Mouse (Mus musculus): ENCODE results near the gene Numbl.

Gene Numbl

GRCm38 (mm10) chr7:27291795-27292466 lies 33.7 kb downstream of the Numbl start:
- peak in 1 of 2 experiments; percentile 43 for DNase-seq (ENCODE audit: low spot score in 2 of 2)

GRCm38 (mm10) chr7:27295956-27296355 lies 37.7 kb downstream of the Numbl start:
- DNase-seq (ENCODE audit: low spot score in 2 of 2) = no peak

GRCm38 (mm10) chr7:27296518-27296917 lies 38.3 kb downstream of the Numbl start:
- no peak for DNase-seq (ENCODE audit: low spot score in 2 of 2)

- peak in 1 of 2 experiments; percentile 71 for DNase-seq (ENCODE audit: low spot score in 2 of 2)
Observed at GRCm38 (mm10) chr7:27298033-27298610, 39.9 kb downstream of the Numbl start.

GRCm38 (mm10) chr7:27298816-27299215 lies 40.6 kb downstream of the Numbl start:
- DNase-seq (ENCODE audit: low spot score in 2 of 2) = no peak

GRCm38 (mm10) chr7:27300351-27300750 lies 42.1 kb downstream of the Numbl start:
- DNase-seq (ENCODE audit: low spot score in 2 of 2) = no peak

GRCm38 (mm10) chr7:27300801-27301200 lies 42.6 kb downstream of the Numbl start:
- no peak for DNase-seq (ENCODE audit: low spot score in 2 of 2)

GRCm38 (mm10) chr7:27302172-27302571 lies 43.9 kb downstream of the Numbl start:
- DNase-seq (ENCODE audit: low spot score in 2 of 2) = peak; percentile 75 to 80

DNA sequence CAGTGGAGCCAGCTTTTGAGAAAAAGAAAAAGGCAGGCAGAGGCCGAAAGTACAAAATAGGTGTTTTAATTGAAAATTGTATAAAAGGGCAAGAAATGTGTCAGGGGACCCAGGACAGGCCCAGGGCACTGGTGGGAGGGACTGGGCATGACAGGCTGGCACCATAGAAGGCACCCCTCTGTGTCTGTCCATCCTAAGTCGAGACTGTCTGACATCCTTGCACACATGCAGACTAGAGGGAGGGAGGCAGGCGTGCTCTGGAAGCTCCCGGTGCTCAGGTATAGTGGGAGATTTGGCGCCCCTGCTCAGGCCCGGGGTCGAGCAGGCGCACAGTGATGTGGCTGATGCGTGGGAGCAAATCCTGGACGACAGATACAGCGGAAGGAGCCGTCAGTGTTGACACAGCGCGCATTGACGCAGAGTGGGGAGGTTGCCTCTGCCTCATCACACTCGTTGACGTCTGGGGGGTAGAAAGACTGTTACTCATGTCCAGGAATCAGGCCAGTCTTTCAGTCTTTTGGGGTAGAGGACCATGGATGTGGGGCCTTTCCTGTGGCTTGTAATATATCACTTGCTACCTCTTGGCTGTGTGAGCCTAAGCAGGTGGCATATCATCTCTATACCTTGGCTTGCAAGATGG lies 47.0 kb downstream of the Numbl start:
- no peak for DNase-seq (ENCODE audit: low spot score in 2 of 2)

- DNase-seq (ENCODE audit: low spot score in 2 of 2) = no peak
Observed at GRCm38 (mm10) chr7:27306161-27307160, 48.2 kb downstream of the Numbl start.

DNA sequence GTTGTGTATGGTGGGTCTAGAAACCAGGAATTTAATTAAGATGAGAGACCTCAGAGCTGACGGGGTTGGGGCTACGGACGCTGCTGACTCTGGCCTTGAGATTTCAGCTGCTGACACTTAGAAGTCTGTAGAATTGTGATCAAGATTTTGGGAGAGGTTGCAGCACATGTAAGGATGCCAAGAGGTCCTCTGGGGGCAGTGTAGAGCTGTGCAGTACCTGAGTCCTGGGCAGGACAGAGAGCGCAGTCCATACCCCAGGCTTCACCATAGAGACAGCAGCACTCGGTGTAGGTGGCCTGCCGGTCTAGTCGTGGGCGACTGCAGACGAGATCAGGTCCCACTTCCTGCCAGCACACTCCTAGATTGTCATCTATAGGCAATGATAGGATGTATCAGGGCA lies 49.3 kb downstream of the Numbl start:
- DNase-seq (ENCODE audit: low spot score in 2 of 2) = no peak

GRCm38 (mm10) chr7:27308821-27309549 lies 50.8 kb downstream of the Numbl start:
- DNase-seq (ENCODE audit: low spot score in 2 of 2) = no peak

GRCm38 (mm10) chr7:27309832-27310231 lies 51.6 kb downstream of the Numbl start:
- DNase-seq (ENCODE audit: low spot score in 2 of 2) = no peak

- no peak for DNase-seq (ENCODE audit: low spot score in 2 of 2)
Observed at GRCm38 (mm10) chr7:27310306-27310705, 52.1 kb downstream of the Numbl start.

- no peak for DNase-seq (ENCODE audit: low spot score in 2 of 2)
Observed at GRCm38 (mm10) chr7:27310996-27311535, 52.8 kb downstream of the Numbl start.

GRCm38 (mm10) chr7:27311651-27312284 lies 53.5 kb downstream of the Numbl start:
- DNase-seq (ENCODE audit: low spot score in 2 of 2) = no peak

- no peak for DNase-seq (ENCODE audit: low spot score in 2 of 2)
Observed at GRCm38 (mm10) chr7:27314393-27314792, 56.2 kb downstream of the Numbl start.

- no peak for DNase-seq (ENCODE audit: low spot score in 2 of 2)
Observed at GRCm38 (mm10) chr7:27315958-27316357, 57.7 kb downstream of the Numbl start.

- DNase-seq (ENCODE audit: low spot score in 2 of 2) = no peak
Observed at GRCm38 (mm10) chr7:27319411-27319810, 61.2 kb downstream of the Numbl start.

DNA sequence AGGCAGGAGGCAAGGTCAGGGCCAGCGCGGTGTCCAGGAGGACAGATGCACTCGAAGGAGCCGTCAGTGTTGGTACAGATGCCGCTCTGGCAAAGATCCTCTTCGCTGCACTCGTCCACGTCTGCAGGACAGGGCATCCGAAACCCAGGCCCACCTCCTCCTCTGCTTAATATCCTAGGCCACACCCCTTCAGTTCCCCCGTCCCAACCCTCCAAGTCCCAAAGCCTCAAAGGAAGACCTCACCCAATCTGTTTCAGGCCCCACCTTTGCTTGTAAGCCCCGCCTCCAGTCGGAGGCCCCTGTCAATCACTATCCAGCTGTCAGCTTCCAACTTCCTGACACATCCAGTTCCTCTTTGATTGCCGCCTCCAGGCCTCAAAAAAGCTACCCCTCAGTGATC lies 64.1 kb downstream of the Numbl start:
- no peak for DNase-seq (ENCODE audit: low spot score in 2 of 2)
